Mouse (Mus musculus) hindbrain, embryonic 11.5 days (tissue): ENCODE measurements around the gene Cyfip2. TPM values are rescaled to one million over a fixed set of nuclear protein-coding genes. Genes with fewer than 3 reads are reported as not detected.
A peak's percentile ranks its signal among the peaks of the same experiment; 100 is the strongest.

ENCODE experiments used
- ATAC-seq: fragments of 200-750 bp; cut with Nextera tagmentation; 2 replicates; pipeline ENCODE4 v1.8.0; 2017; ENCODE audit warnings: mild to moderate bottlenecking, moderate TSS enrichment, moderate library complexity; ENCODE audit not compliant: low FRiP score
- DNase-seq: peaks from one replicate; pipeline ENCODE4 v3.0.0-alpha.2; 2015; ENCODE audit warnings: low spot score
- H3K27ac ChIP-seq: fragments of 300-500 bp; sonication (generic); 2 replicates; pipeline ENCODE4 v1.5.1; 2014; ENCODE audit warnings: mild to moderate bottlenecking, low read depth, low read length
- H3K27me3 ChIP-seq: fragments of 300-500 bp; sonication (generic); 2 replicates; pipeline ENCODE4 v1.6.1; 2014; ENCODE audit warnings: mild to moderate bottlenecking, low read length, moderate library complexity, mixed read lengths; ENCODE audit not compliant: control insufficient read depth, insufficient read depth
- H3K36me3 ChIP-seq: fragments of 300-500 bp; sonication (generic); 2 replicates; pipeline ENCODE4 v1.6.1; 2014; ENCODE audit warnings: mild to moderate bottlenecking, low read length, moderate library complexity, mixed read lengths; ENCODE audit not compliant: control insufficient read depth, insufficient read depth
- H3K4me1 ChIP-seq: fragments of 300-500 bp; sonication (generic); replicated peaks from 2 replicates; pipeline ENCODE4 v1.6.1; 2014; ENCODE audit warnings: low read length, mixed read lengths; ENCODE audit not compliant: control insufficient read depth, insufficient read depth
- H3K4me2 ChIP-seq: fragments of 300-500 bp; sonication (generic); replicated peaks from 2 replicates; pipeline ENCODE4 v1.6.1; 2014; ENCODE audit warnings: mild to moderate bottlenecking, low read depth, low read length
- H3K4me3 ChIP-seq: fragments of 300-500 bp; sonication (generic); 2 replicates; pipeline ENCODE4 v1.5.1; 2014; ENCODE audit warnings: low read depth, low read length
- H3K9ac ChIP-seq: fragments of 300-500 bp; sonication (generic); 2 replicates; pipeline ENCODE4 v1.6.1; 2014; ENCODE audit warnings: low read depth, low read length
- H3K9me3 ChIP-seq: fragments of 300-500 bp; sonication (generic); 2 replicates; pipeline ENCODE4 v1.6.1; 2016; ENCODE audit warnings: low read length; ENCODE audit not compliant: control insufficient read depth
- WGBS: fragments of 180-500 bp; shearing (Covaris S2); extraction: QIAGEN DNeasy Blood & Tissue Kit; methylation state at CpG from one replicate; pipeline ENCODE4 v1.1.7; 2014; 5-methylcytosine and 5-hydroxymethylcytosine counted together
- polyA plus RNA-seq: library from polyadenylated mRNA; unstranded; fragments of >200 nt; fragmentation: Nextera tagmentation; extraction: Ambion mirVana; gene quantifications from 2 replicates; pipeline ENCODE4 v1.2.1, GENCODE M21; 2014

Cyfip2 gene
- polyA plus RNA-seq, 1 experiment from 2014 or later = 60.0 TPM

- no peak overlapping the region for H3K9ac ChIP-seq
- H3K36me3 ChIP-seq = no peaks in the 10 kb centered on the region
- ATAC-seq (no peak), DNase-seq (no peak)
- H3K9me3 ChIP-seq = no peaks in the 10 kb centered on the region
- no peaks in the 10 kb centered on the region for H3K27me3 ChIP-seq
- H3K27ac ChIP-seq = 0 out of 2 replicates have a peak overlapping the region, but pooled peaks have one; percentile 10
- no peak overlapping the region for H3K4me2 ChIP-seq
- WGBS = 69% methylated on average over 14 of the region's 14 CpGs
- no peak overlapping the region for H3K4me3 ChIP-seq
- H3K4me1 ChIP-seq = peaks cover 2% of the 10 kb centered on the region
Observed at GRCm38 (mm10) chr11:46214368-46215230, 98.1 kb downstream of the Cyfip2 start.

GRCm38 (mm10) chr11:46213844-46214243, 98.8 kb downstream of the Cyfip2 start:
- Histone ChIP-seq H3K36me3 (no peaks in the 10 kb centered on the region), H3K4me2 (no peak overlapping the region), H3K4me1 (peaks cover 2% of the 10 kb centered on the region), H3K9me3 (no peaks in the 10 kb centered on the region), H3K27ac (0 out of 2 replicates have a peak overlapping the region, but pooled peaks have one; percentile 10), H3K27me3 (no peaks in the 10 kb centered on the region), H3K4me3 (no peak overlapping the region), H3K9ac (no peak overlapping the region)
- whole genome bisulfite sequencing = 86% methylated on average over 5 of the region's 5 CpGs
- ATAC-seq = no peak
- DNase-seq = no peak

- Histone ChIP-seq H3K4me1 (no peaks in the 10 kb centered on the region), H3K36me3 (no peaks in the 10 kb centered on the region), H3K9me3 (no peaks in the 10 kb centered on the region), H3K27ac (no peak overlapping the region), H3K4me3 (no peak overlapping the region), H3K4me2 (no peak overlapping the region), H3K9ac (no peak overlapping the region), H3K27me3 (no peaks in the 10 kb centered on the region)
- DNase-seq (no peak), ATAC-seq (no peak)
- 14% methylated on average over 3 of the region's 3 CpGs for WGBS
Observed at GRCm38 (mm10) chr11:46211858-46212257, 100.8 kb downstream of the Cyfip2 start.

GRCm38 (mm10) chr11:46209884-46210283, 102.8 kb downstream of the Cyfip2 start:
- no peak overlapping the region for H3K9ac ChIP-seq
- H3K27ac ChIP-seq = no peak overlapping the region

GRCm38 (mm10) chr11:46205639-46206409, 106.8 kb downstream of the Cyfip2 start:
- no peaks in the 10 kb centered on the region for H3K4me1 ChIP-seq
- no peak for ATAC-seq
- H3K4me3 ChIP-seq = no peak overlapping the region
- H3K4me2 ChIP-seq = no peak overlapping the region
- H3K27me3 ChIP-seq = no peaks in the 10 kb centered on the region
- H3K9me3 ChIP-seq = no peaks in the 10 kb centered on the region
- 60% methylated on average over 17 of the region's 17 CpGs for WGBS
- H3K27ac ChIP-seq = no peak overlapping the region
- no peak overlapping the region for H3K9ac ChIP-seq
- no peaks in the 10 kb centered on the region for H3K36me3 ChIP-seq
- DNase-seq = no peak

More at GRCm38 (mm10) chr11:46209884-46210283, 102.8 kb downstream of the Cyfip2 start:
- Histone ChIP-seq H3K27me3 (no peaks in the 10 kb centered on the region), H3K36me3 (no peaks in the 10 kb centered on the region), H3K9me3 (no peaks in the 10 kb centered on the region), H3K4me3 (no peak overlapping the region), H3K4me2 (no peak overlapping the region), H3K4me1 (no peaks in the 10 kb centered on the region)
- ATAC-seq = peak; percentile 14; the same call in 1 of the 2 replicates
- DNase-seq = no peak
- WGBS = 40% methylated on average over 2 of the region's 2 CpGs

GRCm38 (mm10) chr11:46204841-46205240, 107.8 kb downstream of the Cyfip2 start:
- Histone ChIP-seq H3K9me3 (no peaks in the 10 kb centered on the region), H3K27ac (no peak overlapping the region), H3K4me2 (no peak overlapping the region), H3K4me3 (no peak overlapping the region), H3K4me1 (no peaks in the 10 kb centered on the region), H3K27me3 (no peaks in the 10 kb centered on the region), H3K36me3 (no peaks in the 10 kb centered on the region), H3K9ac (no peak overlapping the region)
- DNase-seq = no peak
- 86% methylated on average over 9 of the region's 9 CpGs for WGBS
- no peak for ATAC-seq

GRCm38 (mm10) chr11:46202547-46202887, 110.1 kb downstream of the Cyfip2 start:
- H3K27ac ChIP-seq = no peak overlapping the region
- no peak overlapping the region for H3K4me2 ChIP-seq
- H3K4me3 ChIP-seq = no peak overlapping the region
- H3K9me3 ChIP-seq = no peaks in the 10 kb centered on the region
- H3K9ac ChIP-seq = no peak overlapping the region
- DNase-seq (no peak), ATAC-seq (no peak)
- H3K27me3 ChIP-seq = no peaks in the 10 kb centered on the region
- no peaks in the 10 kb centered on the region for H3K4me1 ChIP-seq
- peaks cover 3% of the 10 kb centered on the region; the same call in 1 of the 2 replicates for H3K36me3 ChIP-seq
- WGBS = 64% methylated on average over 10 of the region's 10 CpGs

GRCm38 (mm10) chr11:46201636-46202546, 110.8 kb downstream of the Cyfip2 start:
- ATAC-seq (no peak), DNase-seq (no peak)
- H3K36me3 ChIP-seq = peaks cover 3% of the 10 kb centered on the region; the same call in 1 of the 2 replicates
- no peaks in the 10 kb centered on the region for H3K4me1 ChIP-seq
- H3K27me3 ChIP-seq = no peaks in the 10 kb centered on the region
- H3K27ac ChIP-seq = no peak overlapping the region
- H3K4me2 ChIP-seq = no peak overlapping the region
- H3K4me3 ChIP-seq = no peak overlapping the region
- no peak overlapping the region for H3K9ac ChIP-seq
- 67% methylated on average over 20 of the region's 20 CpGs for WGBS
- no peaks in the 10 kb centered on the region for H3K9me3 ChIP-seq
